Mouse (Mus musculus) cerebellum, postnatal 4 days (tissue): ENCODE measurements around the gene H3f3a.

ENCODE experiments used
- DNase-seq, 2 experiments: peaks; one replicate each; pipeline ENCODE4 v3.0.0; 2022; ENCODE audit warnings: low spot score in 2 of 2, mixed read lengths in 1 of 2

Gene H3f3a

GRCm38 (mm10) chr1:180757956-180758520 lies 55.7 kb downstream of the H3f3a start:
- DNase-seq = no peak

- no peak for DNase-seq
Measured at GRCm38 (mm10) chr1:180757252-180757955, 56.3 kb downstream of the H3f3a start.

DNA sequence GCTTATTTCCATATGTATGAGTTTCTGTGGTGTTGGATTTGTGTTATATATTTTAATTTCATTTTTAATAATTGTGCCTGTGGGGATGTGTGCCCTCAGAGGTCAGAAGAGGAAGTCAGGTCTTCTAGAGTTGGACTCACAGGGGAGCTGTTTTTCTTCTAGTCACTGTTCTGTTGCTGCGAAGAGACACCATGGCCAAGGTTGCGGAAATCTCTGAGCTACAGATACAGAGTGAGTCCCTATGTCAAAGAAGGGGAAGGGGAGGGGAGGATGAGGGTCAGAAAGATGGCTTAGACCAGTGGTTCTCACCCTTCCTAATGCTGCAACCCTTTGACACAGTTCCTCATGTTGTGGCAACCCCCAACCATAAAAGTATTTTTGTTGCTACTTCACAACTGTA lies 57.0 kb downstream of the H3f3a start:
- no peak for DNase-seq

DNA sequence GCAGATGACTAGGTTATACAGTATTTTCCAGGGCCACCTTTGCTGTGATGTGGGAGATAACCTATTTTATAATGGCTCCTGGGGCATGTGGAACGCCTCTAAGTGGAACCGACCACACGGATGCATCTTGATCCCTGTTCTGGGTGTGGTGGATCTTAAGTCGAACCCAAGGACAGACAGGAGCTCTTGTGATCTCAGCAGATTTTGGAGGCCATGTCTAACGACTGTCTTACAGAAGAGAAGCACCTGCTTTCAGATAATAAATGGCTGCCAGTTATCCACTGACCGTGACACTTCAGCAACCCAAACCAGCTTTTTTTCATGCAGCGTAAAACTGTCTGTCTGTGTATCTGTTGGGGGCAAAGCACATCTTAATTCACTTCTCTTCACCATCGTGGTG lies 59.4 kb downstream of the H3f3a start:
- no peak for DNase-seq

DNA sequence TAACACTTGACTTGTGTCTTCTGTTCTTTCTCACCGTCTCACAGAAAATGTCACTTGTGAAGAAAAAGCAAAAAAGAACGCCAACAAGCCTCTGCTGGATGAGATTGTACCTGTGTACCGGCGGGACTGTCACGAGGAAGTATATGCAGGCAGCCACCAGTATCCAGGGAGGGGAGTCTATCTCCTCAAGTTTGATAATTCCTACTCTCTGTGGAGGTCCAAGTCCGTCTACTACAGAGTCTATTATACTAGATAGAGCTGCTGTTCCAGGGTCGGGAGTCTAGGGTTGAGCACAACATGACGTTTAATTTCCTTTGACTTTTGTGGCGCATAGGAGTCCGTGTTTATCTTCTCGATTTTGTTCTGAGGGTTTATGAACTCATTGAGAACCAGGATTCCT lies 61.6 kb downstream of the H3f3a start:
- no peak for DNase-seq
